Mouse (Mus musculus) small intestine, adult 2 months (tissue): Measurements from ENCODE around the gene Akap1.

ENCODE experiments used
- CTCF ChIP-seq: fragments of 200-500 bp; IDR thresholded peaks from 2 replicates; pipeline ENCODE4 v1.5.1; 2012; ENCODE audit warnings: low read depth, mild to moderate bottlenecking, control low read depth, inconsistent platforms, low read length, moderate library complexity, mixed read lengths; ENCODE audit not compliant: insufficient replicate concordance, insufficient read length; ENCODE audit errors: extremely low read depth
- POLR2A ChIP-seq: fragments of 200-500 bp; IDR thresholded peaks from 2 replicates; pipeline ENCODE4 v1.6.1; 2012; ENCODE audit warnings: low read depth, mild to moderate bottlenecking, control low read depth, inconsistent platforms, low read length, moderate library complexity

DNA sequence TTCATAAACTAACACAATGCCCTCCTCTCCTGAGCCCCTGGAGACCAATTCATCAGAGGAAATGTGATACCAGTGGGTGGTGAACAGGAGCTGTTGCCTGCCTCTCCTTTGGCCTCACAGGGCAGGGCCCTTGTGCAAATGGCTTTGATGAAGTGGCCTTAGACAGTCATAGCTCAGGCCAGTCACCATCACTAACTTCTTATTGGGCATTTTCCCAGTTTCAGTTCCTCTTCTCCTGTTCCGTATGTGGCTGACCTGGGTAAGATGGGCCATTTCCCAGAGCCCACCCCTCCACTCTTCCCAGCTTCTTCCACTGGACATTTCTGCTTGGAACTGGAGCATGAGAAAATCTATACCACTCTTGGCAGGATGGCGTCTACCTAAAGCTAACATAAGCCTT lies 5.1 kb upstream of the Akap1 start:
- TF ChIP-seq CTCF (no peak), POLR2A (no peak)
